Mouse (Mus musculus) bone marrow, adult 2 months (tissue): ENCODE results near the gene P4ha1. TPM values are rescaled to one million over a fixed set of nuclear protein-coding genes. Genes with fewer than 3 reads are reported as not detected.
"Not testable (repeated sequence)": the region's sequence is repeated elsewhere in the genome, so short reads cannot be mapped to it uniquely, and the experiment has no call there.

ENCODE experiments used
- H3K27ac ChIP-seq: fragments of 200-500 bp; 2 replicates; pipeline ENCODE4 v1.5.1; 2012; ENCODE audit warnings: low read depth, mild to moderate bottlenecking, control low read depth, inconsistent platforms, low read length; ENCODE audit not compliant: control insufficient read depth, poor library complexity, insufficient read depth
- H3K4me1 ChIP-seq: fragments of 200-500 bp; 2 replicates; pipeline ENCODE4 v1.6.1; 2011; ENCODE audit warnings: low read length; ENCODE audit not compliant: control insufficient read depth, insufficient read depth
- H3K4me3 ChIP-seq: fragments of 200-500 bp; replicated peaks from 2 replicates; pipeline ENCODE3; 2011; ENCODE audit warnings: mild to moderate bottlenecking, low read depth, low read length, control low read depth; ENCODE audit not compliant: control insufficient read depth
- CTCF ChIP-seq: fragments of 200-500 bp; IDR thresholded peaks from 2 replicates; pipeline ENCODE4 v1.5.1; 2011; ENCODE audit warnings: low read length, control low read depth; ENCODE audit not compliant: control insufficient read depth, insufficient read depth
- POLR2A ChIP-seq: fragments of 200-500 bp; IDR thresholded peaks from 2 replicates; pipeline ENCODE4 v1.6.1; 2011; ENCODE audit warnings: low read depth, mild to moderate bottlenecking, control low read depth, low read length, borderline replicate concordance; ENCODE audit not compliant: control insufficient read depth
- WGBS: fragments of 180-500 bp; shearing (Covaris S2); methylation state at CpG from one replicate; pipeline ENCODE4 v1.1.7; 2018; 5-methylcytosine and 5-hydroxymethylcytosine counted together
- polyA plus RNA-seq: library from polyadenylated mRNA; stranded (reverse); fragments of >200 nt; gene quantifications from 2 replicates; pipeline ENCODE4 v1.2.4, GENCODE M21; 2011; ENCODE audit warnings: low replicate concordance; ENCODE audit not compliant: missing spikeins, insufficient read depth, insufficient read length

Gene P4ha1
- polyA plus RNA-seq, 1 experiment: 12.4 TPM

- no peak overlapping the region for H3K27ac ChIP-seq
- no peak overlapping the region for H3K4me3 ChIP-seq
- WGBS: 34% methylated on average over 3 of the region's 3 CpGs
- TF ChIP-seq CTCF (no peak), POLR2A (no peak)
- peaks cover 3% of the 10 kb centered on the region for H3K4me1 ChIP-seq
Measured at GRCm38 (mm10) chr10:59379927-59380326, 56.8 kb downstream of the P4ha1 start.

- Histone ChIP-seq H3K27ac (0 out of 2 replicates have a peak overlapping the region, but pooled peaks have one; percentile 1), H3K4me3 (no peak overlapping the region), H3K4me1 (peaks cover 3% of the 10 kb centered on the region)
- no peak for TF ChIP-seq POLR2A
- TF ChIP-seq CTCF: no peak
- WGBS: 56% methylated on average over 2 of the region's 2 CpGs
Measured at GRCm38 (mm10) chr10:59380411-59380821, 57.3 kb downstream of the P4ha1 start.

- not testable (repeated sequence) for H3K4me3 ChIP-seq, H3K27ac ChIP-seq, H3K4me1 ChIP-seq
- WGBS: 94% methylated on average over 7 of the region's 10 CpGs
Measured at GRCm38 (mm10) chr10:59381563-59381962, 58.5 kb downstream of the P4ha1 start.

GRCm38 (mm10) chr10:59386951-59387350, 63.9 kb downstream of the P4ha1 start:
- no peak for TF ChIP-seq CTCF
- no peak overlapping the region for H3K27ac ChIP-seq
- no peak overlapping the region for H3K4me3 ChIP-seq
- H3K4me1 ChIP-seq: no peaks in the 10 kb centered on the region
- WGBS: 78% methylated on average over 8 of the region's 8 CpGs

- no peak for TF ChIP-seq POLR2A
- TF ChIP-seq CTCF: no peak
- WGBS: 62% methylated on average over 3 of the region's 3 CpGs
- Histone ChIP-seq H3K4me3 (no peak overlapping the region), H3K4me1 (no peaks in the 10 kb centered on the region), H3K27ac (no peak overlapping the region)
Measured at GRCm38 (mm10) chr10:59389652-59390051, 66.6 kb downstream of the P4ha1 start.

- 4% methylated on average over 4 of the region's 4 CpGs for WGBS
Measured at GRCm38 (mm10) chr10:59391907-59392306, 68.8 kb downstream of the P4ha1 start.

GRCm38 (mm10) chr10:59395461-59395860, 72.4 kb downstream of the P4ha1 start, which contains the start of gene Gm10273:
Gm10273 (plus strand) TSS chr10:59395632.
- H3K27ac ChIP-seq, H3K4me3 ChIP-seq, H3K4me1 ChIP-seq: not testable (repeated sequence)
- WGBS: 88% methylated on average over 13 of the region's 25 CpGs

More at GRCm38 (mm10) chr10:59391907-59392306, 68.8 kb downstream of the P4ha1 start:
- Histone ChIP-seq H3K27ac (no peak overlapping the region), H3K4me3 (no peak overlapping the region), H3K4me1 (no peaks in the 10 kb centered on the region)
- TF ChIP-seq POLR2A (no peak), CTCF (no peak)

GRCm38 (mm10) chr10:59402899-59403792, 80.0 kb downstream of the P4ha1 start, which contains the start of gene Pla2g12b:
Pla2g12b (plus strand) TSS chr10:59403660.
- TF ChIP-seq CTCF: no peak
- TF ChIP-seq POLR2A: no peak
- 77% methylated on average over 21 of the region's 21 CpGs for WGBS
- no peaks in the 10 kb centered on the region for H3K4me1 ChIP-seq
- no peak within 1 kb of the TSS for H3K4me3 ChIP-seq
- no peak within 1 kb of the TSS for H3K27ac ChIP-seq

- 84% methylated on average over 10 of the region's 10 CpGs for WGBS
- Histone ChIP-seq H3K27ac (no peak overlapping the region), H3K4me1 (no peaks in the 10 kb centered on the region), H3K4me3 (no peak overlapping the region)
- TF ChIP-seq CTCF: no peak
- TF ChIP-seq POLR2A: no peak
Measured at GRCm38 (mm10) chr10:59403793-59404149, 80.7 kb downstream of the P4ha1 start.

GRCm38 (mm10) chr10:59408499-59408898, 85.4 kb downstream of the P4ha1 start:
- 44% methylated on average over 6 of the region's 6 CpGs for WGBS
- TF ChIP-seq POLR2A: no peak
- no peak for TF ChIP-seq CTCF
- Histone ChIP-seq H3K4me3 (no peak overlapping the region), H3K27ac (no peak overlapping the region), H3K4me1 (no peaks in the 10 kb centered on the region; the same call in 1 of the 2 replicates)
